Mouse (Mus musculus) lung, postnatal 4 days (tissue): ENCODE data around the gene Nfe2.
A peak's percentile ranks its signal among the peaks of the same experiment; 100 is the strongest.

ENCODE experiments used
- DNase-seq, 2 experiments: peaks; one replicate each; pipeline ENCODE4 v3.0.0; 2021

Gene Nfe2

GRCm38 (mm10) chr15:103214971-103215907 lies 43.0 kb downstream of the Nfe2 start:
- DNase-seq: peak; percentile 89 to 94

- no peak for DNase-seq
Measured at GRCm38 (mm10) chr15:103214149-103214548, 44.1 kb downstream of the Nfe2 start.

GRCm38 (mm10) chr15:103205156-103205555 lies 53.0 kb downstream of the Nfe2 start:
- DNase-seq: no peak

GRCm38 (mm10) chr15:103202088-103202793 lies 56.0 kb downstream of the Nfe2 start:
- peak; percentile 65 to 67 for DNase-seq
